Mouse (Mus musculus) spleen, adult 2 months (tissue): ENCODE data around the gene Ptger2.

Experiments used
- CTCF ChIP-seq: fragments of 200-500 bp; IDR thresholded peaks from 2 replicates; pipeline ENCODE4 v1.5.1; 2011; ENCODE audit warnings: mild to moderate bottlenecking, inconsistent platforms; ENCODE audit not compliant: insufficient read depth, insufficient read length, insufficient replicate concordance; ENCODE audit errors: extremely low read depth
- POLR2A ChIP-seq: fragments of 200-500 bp; IDR thresholded peaks from 2 replicates; pipeline ENCODE4 v1.6.1; 2011; ENCODE audit warnings: low read depth, low read length, inconsistent platforms

DNA sequence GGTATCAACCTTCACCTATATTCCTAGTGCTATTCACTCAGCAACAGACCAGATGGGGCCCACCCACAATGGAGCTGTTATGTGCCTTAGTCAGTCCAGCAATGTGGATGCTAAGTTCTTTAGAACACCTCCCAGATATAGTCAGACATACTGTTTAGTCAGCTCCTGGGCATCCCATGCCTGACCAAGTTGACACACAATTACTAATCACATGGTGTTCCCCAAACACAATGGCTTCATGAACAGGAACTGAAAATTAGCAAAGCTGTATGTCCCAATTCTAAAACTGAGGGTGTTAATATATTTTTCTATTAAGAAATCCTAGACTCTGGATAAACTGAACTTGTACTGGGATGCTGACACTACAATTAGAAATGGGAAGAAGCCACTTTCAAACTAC is 1.7 kb upstream of the Ptger2 start:
- TF ChIP-seq POLR2A (no peak), CTCF (no peak)
